Mouse (Mus musculus) forebrain, postnatal 0 days (tissue): ENCODE measurements at regions not wholly inside any gene's neighbourhood (a gene's known extent, or its start where the extent isn't known, plus 50 kb on each side); places are given as distances from the start of the nearest gene placed in this dataset.

Experiments
- ATAC-seq: fragments of 200-750 bp; cut with Nextera tagmentation; 2 replicates; pipeline ENCODE4 v1.8.0; 2017; ENCODE audit warnings: mild to moderate bottlenecking, moderate library complexity
- DNase-seq: peaks from one replicate; pipeline ENCODE4 v3.0.0-alpha.2; 2015
- H3K27ac ChIP-seq: fragments of 300-500 bp; sonication (generic); 2 replicates; pipeline ENCODE4 v1.5.1; 2014; ENCODE audit warnings: low read depth, mild to moderate bottlenecking, antibody characterized with exemption, low read length, moderate library complexity, mixed read lengths
- H3K27me3 ChIP-seq: fragments of 300-500 bp; sonication (generic); 2 replicates; pipeline ENCODE4 v1.6.1; 2014; ENCODE audit warnings: mild to moderate bottlenecking, low read length, mixed read lengths; ENCODE audit not compliant: insufficient read depth
- H3K36me3 ChIP-seq: fragments of 300-500 bp; sonication (generic); 2 replicates; pipeline ENCODE4 v1.6.1; 2014; ENCODE audit warnings: mild to moderate bottlenecking, moderate library complexity; ENCODE audit not compliant: insufficient read depth
- H3K4me1 ChIP-seq: fragments of 300-500 bp; sonication (generic); 2 replicates; pipeline ENCODE4 v1.6.1; 2014; ENCODE audit warnings: antibody characterized with exemption; ENCODE audit not compliant: insufficient read depth
- H3K4me2 ChIP-seq: fragments of 300-500 bp; sonication (generic); 2 replicates; pipeline ENCODE4 v1.6.1; 2014; ENCODE audit warnings: low read depth, mild to moderate bottlenecking, moderate library complexity
- H3K4me3 ChIP-seq: fragments of 300-500 bp; sonication (generic); 2 replicates; pipeline ENCODE4 v1.5.1; 2014; ENCODE audit warnings: low read depth, low read length, mixed read lengths
- H3K9ac ChIP-seq: fragments of 300-500 bp; sonication (generic); 2 replicates; pipeline ENCODE4 v1.6.1; 2014; ENCODE audit warnings: mild to moderate bottlenecking
- H3K9me3 ChIP-seq: fragments of 300-500 bp; sonication (generic); 2 replicates; pipeline ENCODE4 v1.6.1; 2016; ENCODE audit warnings: low read length
- CTCF ChIP-seq: sonication (generic); IDR thresholded peaks from 2 replicates; pipeline ENCODE4 v1.5.1; 2016; ENCODE audit warnings: antibody characterized with exemption, control low read depth, low read depth
- WGBS: fragments of 180-500 bp; shearing (Covaris S2); extraction: QIAGEN DNeasy Blood & Tissue Kit; methylation state at CpG from one replicate; pipeline ENCODE4 v1.1.7; 2014; 5-methylcytosine and 5-hydroxymethylcytosine counted together

DNA sequence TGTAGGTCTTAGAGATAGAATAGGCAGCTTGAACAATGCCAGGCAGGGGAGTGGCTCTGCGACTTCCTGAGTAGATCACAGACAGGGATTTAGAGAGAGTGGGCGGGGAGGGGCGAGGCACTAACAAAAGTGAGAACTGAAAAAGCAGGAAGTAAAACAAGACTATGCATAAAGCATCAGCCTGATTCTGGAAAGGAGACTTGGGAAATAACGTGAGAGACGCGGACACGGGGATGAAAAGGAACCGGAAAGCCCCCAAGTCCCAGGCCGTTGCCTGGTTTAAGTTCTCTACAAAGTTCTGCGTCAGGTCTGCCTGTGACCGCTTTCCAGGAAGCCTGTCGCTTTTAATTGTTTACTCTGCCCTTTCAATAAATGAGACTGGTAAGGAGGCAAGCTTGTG is 86.3 kb downstream of the D16Ertd472e start:
- no peak overlapping the region for H3K9ac ChIP-seq
- TF ChIP-seq CTCF, result no peak
- H3K4me2 ChIP-seq, result peak overlapping the region; percentile 33
- H3K27me3 ChIP-seq, result no peaks in the 10 kb centered on the region
- WGBS, result 6% methylated on average over 12 of the region's 12 CpGs
- DNase-seq (no peak), ATAC-seq (peak; percentile 43)
- H3K4me1 ChIP-seq, result no peaks in the 10 kb centered on the region
- H3K36me3 ChIP-seq, result no peaks in the 10 kb centered on the region
- no peaks in the 10 kb centered on the region for H3K9me3 ChIP-seq
- H3K27ac ChIP-seq, result no peak overlapping the region
- H3K4me3 ChIP-seq, result no peak overlapping the region

GRCm38 (mm10) chr16:78489604-78490003 is 86.9 kb downstream of the D16Ertd472e start:
- H3K4me3 ChIP-seq, result no peak overlapping the region
- TF ChIP-seq CTCF, result no peak
- H3K4me2 ChIP-seq, result no peak overlapping the region
- no peak for DNase-seq
- 57% methylated on average over 4 of the region's 4 CpGs for WGBS
- no peaks in the 10 kb centered on the region for H3K9me3 ChIP-seq
- no peak overlapping the region for H3K27ac ChIP-seq
- ATAC-seq, result no peak
- H3K9ac ChIP-seq, result no peak overlapping the region
- no peaks in the 10 kb centered on the region for H3K4me1 ChIP-seq
- no peaks in the 10 kb centered on the region for H3K36me3 ChIP-seq
- no peaks in the 10 kb centered on the region for H3K27me3 ChIP-seq

DNA sequence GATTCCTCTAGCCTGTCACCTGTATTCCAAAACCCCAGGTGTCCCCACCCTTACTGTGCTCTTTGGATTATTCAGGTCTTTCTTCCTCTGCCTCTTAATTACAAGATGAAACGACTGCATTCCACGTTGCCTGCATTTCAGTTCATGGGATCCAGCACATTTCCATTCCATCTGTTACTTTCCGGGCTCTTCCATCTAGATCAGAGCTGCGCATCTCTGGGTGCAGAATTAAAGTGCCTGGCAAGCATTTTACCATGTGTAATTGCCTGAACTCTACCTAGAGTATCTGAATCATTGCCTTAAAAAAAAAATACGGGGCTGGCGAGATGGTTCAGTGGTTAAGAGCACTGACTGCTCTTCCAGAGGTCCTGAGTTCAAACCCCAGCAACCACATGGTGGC is 90.0 kb downstream of the D16Ertd472e start:
- ATAC-seq (peak; percentile 77), DNase-seq (peak; percentile 52)
- Histone ChIP-seq H3K4me3 (no peak overlapping the region), H3K27me3 (no peaks in the 10 kb centered on the region), H3K9me3 (no peaks in the 10 kb centered on the region), H3K4me1 (no peaks in the 10 kb centered on the region), H3K9ac (no peak overlapping the region), H3K4me2 (no peak overlapping the region), H3K36me3 (no peaks in the 10 kb centered on the region), H3K27ac (no peak overlapping the region)
- 59% methylated on average over 6 of the region's 6 CpGs for WGBS
- TF ChIP-seq CTCF, result no peak

DNA sequence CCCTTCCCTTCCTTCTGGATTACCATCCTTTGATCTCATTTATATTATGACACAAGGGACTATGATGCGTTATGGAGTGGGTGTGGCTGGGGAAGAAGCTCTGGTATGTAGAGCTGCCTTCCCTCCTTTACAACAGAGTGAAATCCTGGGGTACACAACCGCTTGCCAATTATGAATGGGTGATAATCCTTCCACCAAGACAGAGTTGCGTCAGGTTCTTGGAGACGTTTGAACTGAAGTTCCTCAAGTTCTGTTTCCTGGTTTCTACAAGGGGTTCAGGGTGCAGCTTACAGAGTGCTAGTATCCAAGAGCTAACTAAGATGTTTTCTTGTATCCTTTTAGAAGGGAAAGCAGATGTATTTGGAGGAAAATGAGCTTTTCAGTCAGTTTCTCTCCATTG is 92.2 kb downstream of the D16Ertd472e start:
- TF ChIP-seq CTCF, result no peak
- WGBS, result 90% methylated on average over 4 of the region's 4 CpGs
- Histone ChIP-seq H3K9ac (no peak overlapping the region), H3K27me3 (no peaks in the 10 kb centered on the region), H3K4me2 (no peak overlapping the region), H3K9me3 (no peaks in the 10 kb centered on the region), H3K4me1 (no peaks in the 10 kb centered on the region), H3K4me3 (no peak overlapping the region), H3K27ac (no peak overlapping the region), H3K36me3 (no peaks in the 10 kb centered on the region)
- DNase-seq, result no peak
- ATAC-seq, result no peak

DNA sequence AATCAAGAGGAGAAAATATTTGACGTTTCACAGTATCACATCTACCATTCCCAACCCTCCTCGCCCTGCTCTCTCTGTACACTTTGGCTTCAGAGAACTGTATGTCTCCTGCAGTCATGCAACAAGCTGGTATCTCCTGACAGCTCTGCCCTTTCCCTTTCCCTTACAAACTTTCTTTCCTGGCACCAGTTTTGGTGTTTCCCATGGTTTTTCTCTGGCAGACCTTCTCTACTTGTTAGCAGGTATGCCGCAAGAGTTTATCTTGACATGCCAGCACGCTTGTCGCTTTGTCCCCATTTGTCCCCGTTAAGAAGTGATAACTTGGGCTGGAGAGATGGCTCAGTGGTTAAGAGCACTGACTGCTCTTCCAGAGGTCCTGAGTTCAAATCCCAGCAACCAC is 94.9 kb downstream of the D16Ertd472e start:
- 85% methylated on average over 6 of the region's 6 CpGs for WGBS
- Histone ChIP-seq H3K4me3 (no peak overlapping the region), H3K36me3 (no peaks in the 10 kb centered on the region), H3K9me3 (no peaks in the 10 kb centered on the region), H3K27me3 (no peaks in the 10 kb centered on the region), H3K4me1 (no peaks in the 10 kb centered on the region), H3K4me2 (no peak overlapping the region), H3K27ac (no peak overlapping the region), H3K9ac (no peak overlapping the region)
- no peak for ATAC-seq
- no peak for TF ChIP-seq CTCF
- no peak for DNase-seq

GRCm38 (mm10) chr16:78481065-78481464 is 95.4 kb downstream of the D16Ertd472e start:
- Histone ChIP-seq H3K4me2 (no peak overlapping the region), H3K27ac (no peak overlapping the region)
- 53% methylated on average over 5 of the region's 5 CpGs for WGBS

GRCm38 (mm10) chr16:78480261-78480660 is 96.2 kb downstream of the D16Ertd472e start:
- H3K27ac ChIP-seq, result no peak overlapping the region
- no peak for ATAC-seq
- H3K4me1 ChIP-seq, result no peaks in the 10 kb centered on the region
- TF ChIP-seq CTCF, result no peak
- 94% methylated on average over 10 of the region's 10 CpGs for WGBS
- no peak overlapping the region for H3K4me2 ChIP-seq
- no peaks in the 10 kb centered on the region for H3K9me3 ChIP-seq
- no peak overlapping the region for H3K9ac ChIP-seq
- H3K4me3 ChIP-seq, result no peak overlapping the region
- no peaks in the 10 kb centered on the region for H3K36me3 ChIP-seq
- H3K27me3 ChIP-seq, result no peaks in the 10 kb centered on the region
- DNase-seq, result no peak

More at GRCm38 (mm10) chr16:78481065-78481464, 95.4 kb downstream of the D16Ertd472e start:
- H3K9me3 ChIP-seq, result no peaks in the 10 kb centered on the region
- no peak for ATAC-seq
- H3K36me3 ChIP-seq, result no peaks in the 10 kb centered on the region
- no peaks in the 10 kb centered on the region for H3K27me3 ChIP-seq
- no peak for TF ChIP-seq CTCF
- no peak overlapping the region for H3K4me3 ChIP-seq
- H3K9ac ChIP-seq, result no peak overlapping the region
- DNase-seq, result no peak
- H3K4me1 ChIP-seq, result no peaks in the 10 kb centered on the region

GRCm38 (mm10) chr16:78473456-78473855 is 96.5 kb upstream of the Btg3 start:
- H3K27me3 ChIP-seq, result no peaks in the 10 kb centered on the region
- H3K4me2 ChIP-seq, result no peak overlapping the region
- no peak overlapping the region for H3K27ac ChIP-seq
- no peak for TF ChIP-seq CTCF
- DNase-seq, result no peak
- H3K4me3 ChIP-seq, result no peak overlapping the region
- no peaks in the 10 kb centered on the region for H3K9me3 ChIP-seq
- no peaks in the 10 kb centered on the region for H3K36me3 ChIP-seq
- peak; percentile 51 for ATAC-seq
- no peaks in the 10 kb centered on the region for H3K4me1 ChIP-seq
- no peak overlapping the region for H3K9ac ChIP-seq
- 58% methylated on average over 7 of the region's 7 CpGs for WGBS
